Mouse (Mus musculus): ENCODE measurements at regions not wholly inside any gene's neighbourhood (a gene's known extent, or its start where the extent isn't known, plus 50 kb on each side); places are given as distances from the start of the nearest gene placed in this dataset.

- Histone ChIP-seq H3K4me3 (ENCODE audit: control insufficient read depth, insufficient read depth, low read length) (no peak overlapping the region), H3K36me3 (ENCODE audit: control insufficient read depth, insufficient read depth, low read length) (no peaks in the 10 kb centered on the region), H3K27ac (ENCODE audit: control insufficient read depth, insufficient read depth, low read length) (no peak overlapping the region), H3K27me3 (ENCODE audit: control insufficient read depth, insufficient read depth, low read length) (no peaks in the 10 kb centered on the region), H3K4me1 (replicated peaks; ENCODE audit: control insufficient read depth, insufficient read depth, low read length) (no peaks in the 10 kb centered on the region)
- DNase-seq: no peak
- TF ChIP-seq CTCF (IDR thresholded peaks at IDR 0.05; ENCODE audit: borderline replicate concordance, control insufficient read depth, extremely low read depth, insufficient read depth, low read length, poor library complexity) (no peak), POLR2A (IDR thresholded peaks at IDR 0.05; ENCODE audit: control insufficient read depth, extremely low read depth, insufficient read depth, low read length, poor library complexity) (no peak)
- WGBS: 88% methylated on average over 5 of the region's 5 CpGs
Observed at GRCm38 (mm10) chr16:5515867-5516266, 260.1 kb upstream of the Eef2kmt start.

DNA sequence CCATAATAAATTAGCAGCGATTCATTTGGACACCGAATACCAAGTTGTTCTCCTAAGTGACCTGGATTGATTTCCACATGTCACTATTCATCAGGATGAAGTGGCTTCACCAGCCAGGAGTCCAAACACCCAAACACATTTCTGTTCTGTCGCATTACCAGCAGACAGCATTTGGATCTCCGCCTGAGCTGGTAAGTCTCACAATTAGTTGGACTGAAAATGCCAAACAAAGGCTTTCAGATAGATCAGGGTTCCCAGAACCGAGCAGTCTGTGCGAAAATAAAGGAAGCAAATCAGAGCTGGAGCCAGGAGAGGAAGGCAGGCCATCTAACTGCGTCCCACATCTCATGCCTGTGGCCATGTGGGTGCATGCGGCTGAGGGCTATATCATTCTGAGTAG is 251.5 kb upstream of the Eef2kmt start:
- Histone ChIP-seq H3K4me3 (ENCODE audit: control insufficient read depth, insufficient read depth, low read length) (no peak overlapping the region), H3K4me1 (replicated peaks; ENCODE audit: control insufficient read depth, insufficient read depth, low read length) (no peaks in the 10 kb centered on the region), H3K27ac (ENCODE audit: control insufficient read depth, insufficient read depth, low read length) (no peak overlapping the region), H3K27me3 (ENCODE audit: control insufficient read depth, insufficient read depth, low read length) (no peaks in the 10 kb centered on the region), H3K36me3 (ENCODE audit: control insufficient read depth, insufficient read depth, low read length) (no peaks in the 10 kb centered on the region)
- DNase-seq: no peak
- no peak for TF ChIP-seq POLR2A (IDR thresholded peaks at IDR 0.05; ENCODE audit: control insufficient read depth, extremely low read depth, insufficient read depth, low read length, poor library complexity)
- TF ChIP-seq CTCF (IDR thresholded peaks at IDR 0.05; ENCODE audit: borderline replicate concordance, control insufficient read depth, extremely low read depth, insufficient read depth, low read length, poor library complexity): no peak
- 89% methylated on average over 8 of the region's 8 CpGs for WGBS

DNA sequence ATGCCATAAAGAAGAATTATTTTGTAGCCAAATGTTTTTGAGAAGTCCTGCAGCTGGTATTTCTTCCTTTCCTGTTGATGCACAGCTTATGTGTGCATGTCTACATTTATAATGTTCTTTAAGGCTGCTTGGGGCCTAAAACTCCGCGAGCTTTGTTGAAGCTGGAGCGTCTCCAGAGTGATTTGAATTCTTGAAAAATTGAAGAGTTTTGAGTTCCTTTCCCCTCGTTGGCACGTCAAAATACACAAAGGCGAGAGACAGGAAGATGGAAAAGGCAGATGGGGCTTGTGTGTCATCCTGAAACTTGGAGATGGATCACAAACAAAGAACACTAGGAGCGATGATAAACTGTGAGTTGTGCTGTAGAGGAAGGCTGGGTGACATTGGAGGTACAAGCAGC is 246.2 kb upstream of the Eef2kmt start:
- Histone ChIP-seq H3K27me3 (ENCODE audit: control insufficient read depth, insufficient read depth, low read length) (no peaks in the 10 kb centered on the region), H3K27ac (ENCODE audit: control insufficient read depth, insufficient read depth, low read length) (no peak overlapping the region), H3K4me1 (replicated peaks; ENCODE audit: control insufficient read depth, insufficient read depth, low read length) (no peaks in the 10 kb centered on the region), H3K4me3 (ENCODE audit: control insufficient read depth, insufficient read depth, low read length) (no peak overlapping the region), H3K36me3 (ENCODE audit: control insufficient read depth, insufficient read depth, low read length) (no peaks in the 10 kb centered on the region)
- no peak for DNase-seq
- TF ChIP-seq CTCF (IDR thresholded peaks at IDR 0.05; ENCODE audit: borderline replicate concordance, control insufficient read depth, extremely low read depth, insufficient read depth, low read length, poor library complexity) (no peak), POLR2A (IDR thresholded peaks at IDR 0.05; ENCODE audit: control insufficient read depth, extremely low read depth, insufficient read depth, low read length, poor library complexity) (no peak)
- WGBS: 89% methylated on average over 7 of the region's 7 CpGs

DNA sequence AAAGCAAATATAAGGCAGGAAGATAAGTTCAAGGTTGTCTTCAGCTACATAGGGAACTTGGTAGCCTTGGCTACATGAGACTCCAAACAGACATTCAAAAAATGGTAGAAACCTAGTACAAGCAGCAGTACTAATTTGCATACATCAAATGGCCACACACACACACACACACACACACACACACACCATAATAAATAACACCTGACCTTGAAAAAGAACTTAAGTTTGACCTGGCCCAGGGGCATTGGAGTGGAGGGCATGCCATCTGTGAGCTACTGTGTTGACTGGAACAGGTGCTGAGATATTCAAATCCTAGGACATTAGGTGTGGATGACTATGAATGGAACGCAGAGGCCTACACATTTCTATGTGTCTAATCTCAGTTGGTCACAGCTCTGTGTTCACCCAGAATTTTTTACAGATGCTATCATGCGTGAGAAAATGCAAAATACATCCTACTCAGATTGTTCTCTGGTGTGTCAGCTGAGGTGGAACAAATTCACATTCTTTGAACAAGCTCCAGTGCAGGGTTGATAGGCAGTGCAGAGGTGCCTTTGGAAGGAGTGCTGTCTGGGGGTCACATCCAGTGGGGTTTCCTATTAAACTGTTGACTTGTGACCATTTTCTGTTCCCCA is 240.4 kb upstream of the Eef2kmt start:
- Histone ChIP-seq H3K36me3 (ENCODE audit: control insufficient read depth, insufficient read depth, low read length) (no peaks in the 10 kb centered on the region), H3K4me3 (ENCODE audit: control insufficient read depth, insufficient read depth, low read length) (no peak overlapping the region), H3K27ac (ENCODE audit: control insufficient read depth, insufficient read depth, low read length) (no peak overlapping the region), H3K4me1 (replicated peaks; ENCODE audit: control insufficient read depth, insufficient read depth, low read length) (no peaks in the 10 kb centered on the region), H3K27me3 (ENCODE audit: control insufficient read depth, insufficient read depth, low read length) (no peaks in the 10 kb centered on the region)
- WGBS: 93% methylated on average over 2 of the region's 2 CpGs
- TF ChIP-seq POLR2A (IDR thresholded peaks at IDR 0.05; ENCODE audit: control insufficient read depth, extremely low read depth, insufficient read depth, low read length, poor library complexity): no peak
- no peak for TF ChIP-seq CTCF (IDR thresholded peaks at IDR 0.05; ENCODE audit: borderline replicate concordance, control insufficient read depth, extremely low read depth, insufficient read depth, low read length, poor library complexity)
- no peak for DNase-seq

DNA sequence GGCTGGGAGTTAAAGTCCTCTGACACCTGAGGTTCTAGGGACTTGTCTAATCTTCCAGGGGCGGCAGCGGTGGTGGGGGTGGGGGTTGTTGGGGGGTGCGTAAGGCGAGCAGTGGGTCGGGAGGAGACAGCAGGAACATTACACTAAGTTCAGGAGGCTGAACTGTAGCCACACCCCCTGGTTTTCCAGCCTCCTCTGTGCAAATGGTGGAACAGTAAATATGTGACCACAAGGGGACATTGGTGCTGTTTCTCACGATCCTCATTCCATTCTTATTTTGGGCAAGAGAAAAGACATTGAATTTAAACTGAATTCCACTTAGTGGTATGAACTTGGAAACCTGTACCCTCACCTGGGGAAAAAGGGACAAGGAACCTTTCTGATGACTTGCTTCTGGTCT is 237.6 kb upstream of the Eef2kmt start:
- Histone ChIP-seq H3K27ac (ENCODE audit: control insufficient read depth, insufficient read depth, low read length) (no peak overlapping the region), H3K27me3 (ENCODE audit: control insufficient read depth, insufficient read depth, low read length) (no peaks in the 10 kb centered on the region), H3K36me3 (ENCODE audit: control insufficient read depth, insufficient read depth, low read length) (no peaks in the 10 kb centered on the region), H3K4me1 (replicated peaks; ENCODE audit: control insufficient read depth, insufficient read depth, low read length) (no peaks in the 10 kb centered on the region), H3K4me3 (ENCODE audit: control insufficient read depth, insufficient read depth, low read length) (no peak overlapping the region)
- WGBS: 30% methylated on average over 6 of the region's 6 CpGs
- TF ChIP-seq CTCF (IDR thresholded peaks at IDR 0.05; ENCODE audit: borderline replicate concordance, control insufficient read depth, extremely low read depth, insufficient read depth, low read length, poor library complexity) (no peak), POLR2A (IDR thresholded peaks at IDR 0.05; ENCODE audit: control insufficient read depth, extremely low read depth, insufficient read depth, low read length, poor library complexity) (no peak)
- DNase-seq: no peak

GRCm38 (mm10) chr16:5487259-5487658 is 231.5 kb upstream of the Eef2kmt start:
- no peaks in the 10 kb centered on the region for H3K36me3 ChIP-seq (ENCODE audit: control insufficient read depth, insufficient read depth, low read length)

DNA sequence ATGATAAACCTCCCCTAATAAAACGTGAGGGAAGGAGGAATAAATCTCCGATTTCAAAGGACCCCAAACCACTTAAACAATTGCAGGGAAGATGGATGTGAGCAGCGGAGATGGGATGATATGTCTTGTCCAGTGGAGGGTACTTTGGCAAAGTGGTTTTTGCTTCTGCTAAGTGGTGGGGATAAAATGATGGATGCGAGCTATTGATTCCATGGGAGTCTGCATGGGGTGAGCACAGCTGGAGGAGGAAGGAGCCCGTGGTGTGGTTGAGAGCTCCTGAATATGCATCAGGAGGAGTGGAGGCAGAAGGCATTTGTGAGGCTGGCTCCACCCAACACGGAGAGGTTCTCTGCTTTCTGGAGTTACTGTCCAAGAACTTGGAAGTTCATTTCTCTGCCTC is 227.6 kb upstream of the Eef2kmt start:
- whole genome bisulfite sequencing: 32% methylated on average over 6 of the region's 6 CpGs
- H3K4me1 ChIP-seq (replicated peaks; ENCODE audit: control insufficient read depth, insufficient read depth, low read length): no peaks in the 10 kb centered on the region
- no peaks in the 10 kb centered on the region for H3K27me3 ChIP-seq (ENCODE audit: control insufficient read depth, insufficient read depth, low read length)
- H3K27ac ChIP-seq (ENCODE audit: control insufficient read depth, insufficient read depth, low read length): no peak overlapping the region
- TF ChIP-seq CTCF (IDR thresholded peaks at IDR 0.05; ENCODE audit: borderline replicate concordance, control insufficient read depth, extremely low read depth, insufficient read depth, low read length, poor library complexity): no peak
- no peak for TF ChIP-seq POLR2A (IDR thresholded peaks at IDR 0.05; ENCODE audit: control insufficient read depth, extremely low read depth, insufficient read depth, low read length, poor library complexity)
- DNase-seq: no peak
- H3K4me3 ChIP-seq (ENCODE audit: control insufficient read depth, insufficient read depth, low read length): no peak overlapping the region
- no peaks in the 10 kb centered on the region for H3K36me3 ChIP-seq (ENCODE audit: control insufficient read depth, insufficient read depth, low read length)

More at GRCm38 (mm10) chr16:5487259-5487658, 231.5 kb upstream of the Eef2kmt start:
- no peaks in the 10 kb centered on the region for H3K27me3 ChIP-seq (ENCODE audit: control insufficient read depth, insufficient read depth, low read length)
- no peaks in the 10 kb centered on the region for H3K4me1 ChIP-seq (replicated peaks; ENCODE audit: control insufficient read depth, insufficient read depth, low read length)
- H3K4me3 ChIP-seq (ENCODE audit: control insufficient read depth, insufficient read depth, low read length): no peak overlapping the region
- WGBS: 82% methylated on average over 3 of the region's 3 CpGs
- no peak overlapping the region for H3K27ac ChIP-seq (ENCODE audit: control insufficient read depth, insufficient read depth, low read length)
- TF ChIP-seq CTCF (IDR thresholded peaks at IDR 0.05; ENCODE audit: borderline replicate concordance, control insufficient read depth, extremely low read depth, insufficient read depth, low read length, poor library complexity) (no peak), POLR2A (IDR thresholded peaks at IDR 0.05; ENCODE audit: control insufficient read depth, extremely low read depth, insufficient read depth, low read length, poor library complexity) (no peak)
- no peak for DNase-seq
